Mouse (Mus musculus) T-cell, adult 2 months (primary cell): ENCODE measurements around the gene Tbata.

ENCODE experiments used
- DNase-seq: peaks from one replicate; pipeline ENCODE4 v3.0.0; 2022; ENCODE audit warnings: low spot score

Gene Tbata

GRCm38 (mm10) chr10:61211105-61211504, 39.4 kb downstream of the Tbata start:
- DNase-seq, result no peak

GRCm38 (mm10) chr10:61211743-61212142, 40.0 kb downstream of the Tbata start:
- DNase-seq, result peak; percentile 42

GRCm38 (mm10) chr10:61212817-61213216, 41.1 kb downstream of the Tbata start:
- no peak for DNase-seq

- DNase-seq, result no peak
Observed at GRCm38 (mm10) chr10:61215658-61216057, 43.9 kb downstream of the Tbata start.

GRCm38 (mm10) chr10:61216163-61216562, 44.4 kb downstream of the Tbata start:
- no peak for DNase-seq

- no peak for DNase-seq
Observed at GRCm38 (mm10) chr10:61219318-61219717, 47.6 kb downstream of the Tbata start.

- DNase-seq, result no peak
Observed at GRCm38 (mm10) chr10:61225694-61226093, 53.9 kb downstream of the Tbata start.

GRCm38 (mm10) chr10:61226784-61227396, 55.1 kb downstream of the Tbata start:
- no peak for DNase-seq

- peak; percentile 17 for DNase-seq
Observed at GRCm38 (mm10) chr10:61231756-61232155, 60.0 kb downstream of the Tbata start.

GRCm38 (mm10) chr10:61232858-61233567, 61.3 kb downstream of the Tbata start:
- DNase-seq, result peak; percentile 86

GRCm38 (mm10) chr10:61234319-61234718, 62.6 kb downstream of the Tbata start:
- DNase-seq, result no peak

- DNase-seq, result no peak
Observed at GRCm38 (mm10) chr10:61235677-61236267, 64.0 kb downstream of the Tbata start.

GRCm38 (mm10) chr10:61236683-61237390, 65.1 kb downstream of the Tbata start:
- DNase-seq, result no peak

- DNase-seq, result no peak
Observed at GRCm38 (mm10) chr10:61237391-61237785, 65.6 kb downstream of the Tbata start.
